Mouse (Mus musculus): ENCODE measurements at regions not wholly inside any gene's neighbourhood (a gene's known extent, or its start where the extent isn't known, plus 50 kb on each side); places are given as distances from the start of the nearest gene placed in this dataset.
A peak's percentile ranks its signal among the peaks of the same experiment; 100 is the strongest.

DNA sequence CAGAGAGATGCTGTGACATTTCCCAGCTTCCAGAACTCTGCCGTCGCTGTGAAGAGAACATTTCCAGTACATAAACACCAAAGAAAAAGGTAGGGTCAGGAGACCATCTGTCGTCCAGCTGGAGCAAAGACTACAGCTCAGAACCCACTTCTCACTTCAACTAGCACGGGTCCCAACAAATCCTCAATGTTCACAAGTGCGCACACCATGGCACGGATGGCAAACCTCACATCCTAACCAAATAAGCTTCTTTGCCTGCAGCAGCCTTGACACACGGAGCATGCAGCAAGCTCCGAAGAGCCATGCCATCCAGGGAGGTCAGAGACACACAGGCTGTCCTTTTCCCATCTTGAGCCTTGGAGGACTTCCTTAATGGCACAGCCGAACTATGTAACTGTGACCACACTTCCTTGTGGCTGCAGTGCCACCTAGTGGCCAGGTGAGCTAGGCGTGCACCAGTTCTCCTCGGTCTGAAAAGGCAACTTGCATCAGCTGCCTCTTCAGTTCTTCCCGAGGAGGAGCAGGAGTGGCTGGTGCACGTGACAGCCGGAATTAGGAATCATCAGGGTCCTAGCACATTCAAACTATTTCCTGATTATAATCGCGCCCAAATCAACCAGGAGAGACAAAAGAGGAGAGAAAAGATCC is 125.4 kb downstream of the Dhx15 start:
- ATAC-seq (replicated peaks; ENCODE audit: low FRiP score, low read depth) (peak; percentile 82; the same call in 1 of the 2 replicates), DNase-seq (ENCODE audit: low spot score) (peak; percentile 91)
- Histone ChIP-seq H3K9ac (ENCODE audit: low read depth, low read length) (no peak overlapping the region), H3K4me2 (ENCODE audit: low read length) (no peak overlapping the region), H3K27me3 (ENCODE audit: insufficient read depth, low read length) (no peaks in the 10 kb centered on the region), H3K4me1 (replicated peaks; ENCODE audit: insufficient read depth, low read length) (no peaks in the 10 kb centered on the region), H3K27ac (no peak overlapping the region), H3K9me3 (replicated peaks; ENCODE audit: low read length) (no peaks in the 10 kb centered on the region), H3K4me3 (replicated peaks; ENCODE audit: low read depth, low read length) (no peak overlapping the region), H3K36me3 (ENCODE audit: insufficient read depth, low read length) (no peaks in the 10 kb centered on the region)
- TF ChIP-seq CTCF (IDR thresholded peaks at IDR 0.05; ENCODE audit: low read depth) = peak; percentile 98
- WGBS = 28% methylated on average over 16 of the region's 16 CpGs

DNA sequence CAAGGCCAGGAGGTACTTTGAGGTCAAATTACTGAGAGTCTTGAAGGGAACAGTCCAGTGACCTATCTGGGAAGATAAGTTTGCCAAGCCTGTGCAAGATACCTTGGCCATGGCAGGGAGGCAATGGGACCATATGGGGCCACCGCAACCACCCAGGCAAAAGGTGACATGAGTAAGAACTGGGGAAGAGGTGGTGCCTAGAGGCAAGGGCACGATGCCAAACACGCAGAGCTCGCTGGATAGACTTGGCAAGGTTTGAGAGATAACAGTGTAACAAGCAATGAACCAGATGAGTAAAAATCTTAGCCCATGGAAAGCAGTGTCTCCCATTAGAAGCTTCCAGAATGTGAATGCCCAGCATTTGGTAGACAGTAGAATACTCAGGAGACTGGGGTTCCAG is 128.1 kb downstream of the Dhx15 start:
- Histone ChIP-seq H3K9me3 (replicated peaks; ENCODE audit: low read length) (no peaks in the 10 kb centered on the region), H3K9ac (ENCODE audit: low read depth, low read length) (no peak overlapping the region), H3K27ac (no peak overlapping the region), H3K4me3 (replicated peaks; ENCODE audit: low read depth, low read length) (no peak overlapping the region), H3K27me3 (ENCODE audit: insufficient read depth, low read length) (no peaks in the 10 kb centered on the region), H3K4me1 (replicated peaks; ENCODE audit: insufficient read depth, low read length) (no peaks in the 10 kb centered on the region), H3K4me2 (ENCODE audit: low read length) (no peak overlapping the region), H3K36me3 (ENCODE audit: insufficient read depth, low read length) (no peaks in the 10 kb centered on the region)
- 93% methylated on average over 4 of the region's 4 CpGs for WGBS
- TF ChIP-seq CTCF (IDR thresholded peaks at IDR 0.05; ENCODE audit: low read depth) = no peak
- no peak for DNase-seq (ENCODE audit: low spot score)
- ATAC-seq (replicated peaks; ENCODE audit: low FRiP score, low read depth) = no peak

DNA sequence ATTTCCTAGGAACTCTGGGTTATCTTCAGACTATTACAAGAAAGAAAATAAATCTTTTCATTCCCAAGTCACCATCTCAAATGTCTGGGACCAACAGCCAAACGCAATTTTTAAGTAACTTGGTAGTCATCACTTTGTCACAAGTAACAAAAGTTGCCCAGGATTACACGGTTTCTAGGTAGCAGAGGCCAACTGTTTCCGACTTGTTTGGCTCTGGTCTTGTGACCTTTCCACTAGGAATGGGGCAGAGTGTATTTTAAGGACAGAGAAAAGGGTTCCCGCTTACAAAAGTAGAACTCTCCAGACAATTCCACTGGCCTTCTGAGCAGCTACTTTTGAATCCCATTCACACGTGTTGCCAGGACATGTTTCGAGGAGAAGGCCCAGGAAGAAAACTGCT is 129.1 kb downstream of the Dhx15 start:
- H3K4me1 ChIP-seq (replicated peaks; ENCODE audit: insufficient read depth, low read length) = no peaks in the 10 kb centered on the region
- TF ChIP-seq CTCF (IDR thresholded peaks at IDR 0.05; ENCODE audit: low read depth) = no peak
- H3K4me2 ChIP-seq (ENCODE audit: low read length) = no peak overlapping the region
- DNase-seq (ENCODE audit: low spot score) = no peak
- no peak overlapping the region for H3K27ac ChIP-seq
- ATAC-seq (replicated peaks; ENCODE audit: low FRiP score, low read depth) = no peak
- H3K36me3 ChIP-seq (ENCODE audit: insufficient read depth, low read length) = no peaks in the 10 kb centered on the region
- H3K9ac ChIP-seq (ENCODE audit: low read depth, low read length) = no peak overlapping the region
- H3K27me3 ChIP-seq (ENCODE audit: insufficient read depth, low read length) = no peaks in the 10 kb centered on the region
- no peaks in the 10 kb centered on the region for H3K9me3 ChIP-seq (replicated peaks; ENCODE audit: low read length)
- no peak overlapping the region for H3K4me3 ChIP-seq (replicated peaks; ENCODE audit: low read depth, low read length)
- WGBS = 87% methylated on average over 6 of the region's 6 CpGs

DNA sequence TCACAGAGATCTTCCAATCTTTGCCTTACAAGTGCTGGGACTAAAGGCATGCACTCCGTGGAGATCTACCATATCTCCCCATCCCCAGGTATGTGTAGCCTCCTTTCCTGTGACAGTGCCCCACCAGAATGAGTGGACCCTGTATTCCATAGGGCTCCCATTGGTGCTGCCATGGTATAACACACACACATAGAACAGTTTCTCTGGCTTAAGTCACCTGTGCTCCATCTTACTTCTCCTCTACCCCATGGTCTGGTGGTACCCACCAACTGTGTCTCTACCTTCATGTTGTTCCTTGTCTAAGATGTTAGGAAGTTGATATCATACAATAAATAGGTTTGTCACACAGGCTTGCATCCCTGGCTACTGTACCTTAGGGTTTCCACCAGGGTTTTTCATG is 133.1 kb downstream of the Dhx15 start:
- Histone ChIP-seq H3K27me3 (ENCODE audit: insufficient read depth, low read length) (no peaks in the 10 kb centered on the region), H3K4me3 (replicated peaks; ENCODE audit: low read depth, low read length) (no peak overlapping the region), H3K9ac (ENCODE audit: low read depth, low read length) (no peak overlapping the region), H3K4me2 (ENCODE audit: low read length) (no peak overlapping the region), H3K27ac (no peak overlapping the region), H3K9me3 (replicated peaks; ENCODE audit: low read length) (no peaks in the 10 kb centered on the region), H3K4me1 (replicated peaks; ENCODE audit: insufficient read depth, low read length) (no peaks in the 10 kb centered on the region), H3K36me3 (ENCODE audit: insufficient read depth, low read length) (no peaks in the 10 kb centered on the region)
- WGBS = 79% methylated on average over 1 of the region's 1 CpGs
- no peak for TF ChIP-seq CTCF (IDR thresholded peaks at IDR 0.05; ENCODE audit: low read depth)
- no peak for DNase-seq (ENCODE audit: low spot score)
- ATAC-seq (replicated peaks; ENCODE audit: low FRiP score, low read depth) = no peak

DNA sequence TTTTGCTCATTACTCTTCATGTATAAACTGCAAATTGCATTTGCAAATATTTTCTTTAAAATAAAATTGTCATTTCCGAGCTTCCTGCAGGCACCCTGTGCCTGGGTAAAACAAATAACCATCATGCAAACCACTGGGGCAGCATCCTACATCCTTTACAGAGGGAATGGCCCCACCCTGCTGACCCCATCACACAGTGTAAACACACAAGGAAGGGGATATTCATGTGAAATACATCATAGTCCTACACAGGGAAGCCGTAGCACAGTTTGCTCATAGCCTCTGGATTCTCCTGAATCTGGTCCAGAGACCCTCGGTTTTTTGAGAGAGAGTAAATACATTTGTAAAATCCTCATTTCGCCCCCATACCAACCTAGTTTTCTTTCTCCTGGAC is 138.2 kb downstream of the Dhx15 start:
- H3K4me3 ChIP-seq (replicated peaks; ENCODE audit: low read depth, low read length) = no peak overlapping the region
- H3K27ac ChIP-seq = no peak overlapping the region
- H3K4me2 ChIP-seq (ENCODE audit: low read length) = no peak overlapping the region
- H3K9me3 ChIP-seq (replicated peaks; ENCODE audit: low read length) = no peaks in the 10 kb centered on the region
- no peak overlapping the region for H3K9ac ChIP-seq (ENCODE audit: low read depth, low read length)
- no peak for TF ChIP-seq CTCF (IDR thresholded peaks at IDR 0.05; ENCODE audit: low read depth)
- H3K4me1 ChIP-seq (replicated peaks; ENCODE audit: insufficient read depth, low read length) = no peaks in the 10 kb centered on the region
- ATAC-seq (replicated peaks; ENCODE audit: low FRiP score, low read depth) = no peak
- no peaks in the 10 kb centered on the region for H3K36me3 ChIP-seq (ENCODE audit: insufficient read depth, low read length)
- no peaks in the 10 kb centered on the region for H3K27me3 ChIP-seq (ENCODE audit: insufficient read depth, low read length)
- WGBS = 56% methylated on average over 4 of the region's 4 CpGs
- DNase-seq (ENCODE audit: low spot score) = no peak

DNA sequence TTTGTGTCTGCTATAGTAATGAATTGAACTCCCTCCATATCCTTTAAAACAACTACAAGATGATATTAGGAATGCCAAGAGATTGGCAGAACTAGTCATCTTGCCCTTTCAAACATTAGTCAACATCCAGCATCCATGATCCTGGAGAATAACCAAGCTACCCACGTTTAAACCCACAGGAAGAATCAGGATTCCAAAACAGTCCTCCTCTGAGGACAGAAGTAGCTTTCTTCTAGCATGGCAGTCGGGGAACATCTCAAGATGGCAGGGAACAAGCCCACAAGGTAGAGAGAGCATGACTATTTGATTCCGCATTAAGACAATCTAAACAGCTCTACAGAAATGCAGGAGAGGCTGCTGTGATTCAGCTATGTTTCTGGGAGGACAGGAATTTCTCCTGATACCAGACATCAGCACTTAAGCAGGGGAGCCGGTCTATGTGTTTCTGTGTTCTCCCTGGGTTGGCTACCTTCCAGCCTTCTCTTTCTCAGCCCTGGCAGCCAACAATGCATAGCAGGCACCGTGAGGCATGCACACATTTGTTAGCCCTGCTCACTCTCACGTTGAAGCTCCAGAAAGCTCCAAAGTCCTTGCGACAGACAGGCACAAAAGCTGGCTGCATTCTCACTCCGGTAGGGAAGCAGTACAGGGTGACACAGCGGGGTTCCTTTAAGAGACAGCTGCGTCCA is 138.8 kb downstream of the Dhx15 start:
- no peaks in the 10 kb centered on the region for H3K36me3 ChIP-seq (ENCODE audit: insufficient read depth, low read length)
- DNase-seq (ENCODE audit: low spot score) = no peak
- no peaks in the 10 kb centered on the region for H3K9me3 ChIP-seq (replicated peaks; ENCODE audit: low read length)
- no peak overlapping the region for H3K9ac ChIP-seq (ENCODE audit: low read depth, low read length)
- H3K4me2 ChIP-seq (ENCODE audit: low read length) = no peak overlapping the region
- H3K4me1 ChIP-seq (replicated peaks; ENCODE audit: insufficient read depth, low read length) = no peaks in the 10 kb centered on the region
- no peaks in the 10 kb centered on the region for H3K27me3 ChIP-seq (ENCODE audit: insufficient read depth, low read length)
- no peak for ATAC-seq (replicated peaks; ENCODE audit: low FRiP score, low read depth)
- H3K4me3 ChIP-seq (replicated peaks; ENCODE audit: low read depth, low read length) = no peak overlapping the region
- 48% methylated on average over 10 of the region's 10 CpGs for WGBS
- TF ChIP-seq CTCF (IDR thresholded peaks at IDR 0.05; ENCODE audit: low read depth) = no peak
- H3K27ac ChIP-seq = no peak overlapping the region

All from kidney, postnatal 0 days (tissue).